Mouse (Mus musculus): Measurements from ENCODE around the gene Rnf26. TPM values are rescaled to one million over a fixed set of nuclear protein-coding genes. Genes with fewer than 3 reads are reported as not detected.

Gene Rnf26
- polyA plus RNA-seq, 1 experiment: 11.1 TPM

DNA sequence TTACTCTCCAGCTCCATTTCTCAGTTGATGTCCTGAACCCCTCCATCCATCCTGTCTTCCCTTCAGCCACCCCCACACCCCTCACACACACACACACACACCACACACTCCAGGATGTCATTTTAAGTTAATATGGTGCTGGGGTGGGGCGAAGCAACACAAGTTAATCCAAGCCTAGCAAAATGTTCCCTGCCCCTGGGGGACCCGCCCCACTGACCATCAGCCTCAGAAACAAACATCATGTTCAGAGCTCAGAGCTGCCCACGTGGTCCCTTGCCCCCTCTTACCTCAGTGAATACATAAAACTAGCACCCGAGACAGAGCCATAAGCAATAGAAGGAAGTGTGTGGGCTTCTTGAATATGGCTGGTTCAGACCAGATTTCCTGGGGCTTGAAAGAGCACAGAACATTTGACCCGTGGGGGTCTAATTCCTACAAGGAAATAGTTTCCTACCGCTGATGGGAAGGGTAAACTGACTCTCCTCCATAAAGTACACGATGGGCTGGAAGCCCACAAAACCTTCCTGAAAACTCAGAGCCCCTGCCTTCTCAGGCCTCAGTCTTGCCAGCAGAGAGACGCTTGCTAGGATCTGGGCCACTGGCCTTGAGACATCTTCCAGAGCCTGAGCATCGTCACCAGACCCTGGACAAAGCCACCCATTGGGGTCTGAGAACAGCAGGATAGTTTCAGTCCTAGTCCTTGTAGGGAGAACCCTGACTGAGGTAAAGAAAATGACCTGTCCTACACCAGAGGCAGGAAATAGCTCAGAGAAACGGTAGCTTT lies 33.1 kb downstream of the Rnf26 start:
- no peak for TF ChIP-seq GATA1 (IDR thresholded peaks at IDR 0.05; ENCODE audit: low read length)
- TF ChIP-seq TAL1 (IDR thresholded peaks at IDR 0.05; ENCODE audit: low read length): no peak
- H3K36me3 ChIP-seq (ENCODE audit: control insufficient read depth): no peaks in the 10 kb centered on the region
- H3K4me1 ChIP-seq (ENCODE audit: control insufficient read depth): peaks cover 16% of the 10 kb centered on the region
- H3K4me3 ChIP-seq (replicated peaks): no peak overlapping the region
- peaks cover 41% of the 10 kb centered on the region for H3K27me3 ChIP-seq (ENCODE audit: control insufficient read depth)
- no peaks in the 10 kb centered on the region for H3K9me3 ChIP-seq (ENCODE audit: control insufficient read depth, low read length)

DNA sequence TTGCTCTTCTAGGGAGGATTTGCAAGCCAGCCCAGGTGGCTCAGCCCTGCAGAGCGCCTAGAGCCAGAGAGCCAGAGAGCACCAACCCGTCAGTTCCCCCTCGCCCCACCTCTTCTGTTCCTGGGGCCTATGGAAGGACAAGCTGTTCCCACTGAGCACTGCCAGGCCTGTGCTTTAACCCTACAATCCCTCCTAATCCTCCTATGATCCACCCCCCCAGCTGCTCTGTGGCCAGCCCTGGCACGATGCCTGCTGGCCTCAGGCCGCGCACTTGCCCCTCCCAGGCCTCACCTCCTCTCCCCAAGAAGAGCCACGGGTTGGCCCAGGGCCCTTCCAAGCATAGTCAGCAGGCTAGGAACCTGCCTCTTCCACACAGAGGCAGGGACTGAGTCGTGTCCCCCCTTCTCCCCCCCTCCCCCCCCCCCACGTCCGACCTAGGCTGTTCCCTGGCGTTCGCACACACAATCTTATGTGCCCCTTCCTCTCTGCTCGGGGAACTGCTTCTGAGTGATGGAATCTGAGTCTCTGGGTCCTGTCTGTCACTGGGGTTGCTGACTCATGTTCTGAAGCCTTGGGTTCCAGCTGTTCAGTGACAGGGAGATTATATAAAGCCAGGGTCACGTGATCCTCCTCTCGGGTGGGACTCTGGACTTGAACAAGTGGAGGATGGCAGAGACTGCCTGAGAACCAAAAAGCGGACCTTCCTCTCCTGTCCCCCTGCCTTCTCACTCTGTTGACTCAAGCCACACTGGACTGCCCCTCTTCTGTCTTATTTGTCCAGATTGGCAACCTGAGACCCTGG lies 34.2 kb downstream of the Rnf26 start:
- H3K36me3 ChIP-seq (ENCODE audit: control insufficient read depth): no peaks in the 10 kb centered on the region
- no peak overlapping the region for H3K4me3 ChIP-seq (replicated peaks)
- no peaks in the 10 kb centered on the region for H3K9me3 ChIP-seq (ENCODE audit: control insufficient read depth, low read length)
- H3K27me3 ChIP-seq (ENCODE audit: control insufficient read depth): peaks cover 31% of the 10 kb centered on the region
- peaks cover 6% of the 10 kb centered on the region for H3K4me1 ChIP-seq (ENCODE audit: control insufficient read depth)
- TF ChIP-seq GATA1 (IDR thresholded peaks at IDR 0.05; ENCODE audit: low read length) (no peak), TAL1 (IDR thresholded peaks at IDR 0.05; ENCODE audit: low read length) (no peak)

DNA sequence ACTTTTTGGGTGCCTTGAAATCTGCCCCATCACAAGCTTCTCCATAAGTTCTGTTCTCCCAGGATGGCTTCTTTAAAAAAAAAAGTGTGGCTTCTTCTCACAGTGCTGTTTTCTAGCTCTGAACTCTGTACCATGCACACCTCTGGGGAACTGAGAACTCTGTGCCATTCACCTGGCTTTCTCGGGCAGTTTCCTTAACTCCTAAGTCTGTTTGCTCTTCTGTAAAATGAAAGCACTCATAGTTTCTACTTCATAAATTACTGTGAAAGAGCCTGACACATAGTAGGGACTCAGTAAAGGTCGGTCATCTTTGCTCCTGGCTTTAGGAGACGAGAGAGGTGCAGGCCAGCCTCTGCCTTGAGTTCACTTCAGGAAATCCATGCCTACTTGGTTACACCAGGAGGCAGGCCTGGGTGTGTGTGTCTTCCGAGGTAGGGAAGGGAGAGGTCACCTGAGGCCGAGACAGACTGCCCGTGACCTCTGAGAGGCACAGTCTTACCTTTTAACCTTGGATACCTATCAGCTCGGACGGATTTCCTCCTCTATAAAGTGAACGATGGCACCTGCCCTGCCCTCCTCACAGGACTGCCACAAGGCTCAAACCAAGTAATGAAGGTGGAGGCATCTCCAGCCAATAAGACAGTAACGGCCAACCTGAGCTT lies 35.0 kb downstream of the Rnf26 start:
- Histone ChIP-seq H3K36me3 (ENCODE audit: control insufficient read depth) (no peaks in the 10 kb centered on the region), H3K9me3 (ENCODE audit: control insufficient read depth, low read length) (no peaks in the 10 kb centered on the region), H3K4me1 (ENCODE audit: control insufficient read depth) (no peaks in the 10 kb centered on the region; the same call in 1 of the 2 replicates), H3K4me3 (replicated peaks) (no peak overlapping the region), H3K27me3 (ENCODE audit: control insufficient read depth) (peaks cover 22% of the 10 kb centered on the region)
- TF ChIP-seq GATA1 (IDR thresholded peaks at IDR 0.05; ENCODE audit: low read length): no peak
- no peak for TF ChIP-seq TAL1 (IDR thresholded peaks at IDR 0.05; ENCODE audit: low read length)

DNA sequence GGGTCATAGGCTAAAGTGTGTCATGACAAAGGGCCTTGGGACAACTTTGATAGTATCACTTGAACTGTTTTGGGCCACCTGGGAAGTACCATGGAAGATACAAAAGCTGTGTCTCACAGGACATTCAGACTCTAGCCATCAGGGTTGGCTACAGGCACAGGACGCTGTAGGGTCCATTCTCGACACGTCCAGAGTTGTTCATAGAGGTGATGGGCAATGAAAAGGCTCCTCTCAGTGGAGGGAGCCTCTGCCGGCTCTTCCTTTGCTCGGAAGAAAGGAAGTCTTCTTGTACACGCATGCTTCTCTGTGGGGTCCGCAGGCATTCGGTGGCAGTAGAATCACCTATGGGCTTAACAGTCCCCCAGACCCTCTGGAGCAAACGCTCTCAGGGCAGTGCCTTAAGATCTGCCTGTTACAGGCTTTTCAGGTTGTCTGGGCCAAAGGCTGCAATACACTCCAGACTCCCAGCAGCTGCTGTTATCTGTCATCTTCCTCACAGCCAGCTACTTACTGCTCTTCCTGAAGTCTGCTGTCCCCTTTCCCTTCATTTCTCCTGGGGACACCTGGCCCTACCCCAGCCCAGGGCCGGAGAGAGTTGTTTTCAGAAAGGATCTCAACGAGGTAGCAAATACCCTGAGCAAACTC lies 35.9 kb downstream of the Rnf26 start:
- H3K36me3 ChIP-seq (ENCODE audit: control insufficient read depth): no peaks in the 10 kb centered on the region
- no peak for TF ChIP-seq TAL1 (IDR thresholded peaks at IDR 0.05; ENCODE audit: low read length)
- no peak for TF ChIP-seq GATA1 (IDR thresholded peaks at IDR 0.05; ENCODE audit: low read length)
- H3K4me3 ChIP-seq (replicated peaks): no peak overlapping the region
- peaks cover 17% of the 10 kb centered on the region for H3K27me3 ChIP-seq (ENCODE audit: control insufficient read depth)
- no peaks in the 10 kb centered on the region; the same call in 1 of the 2 replicates for H3K4me1 ChIP-seq (ENCODE audit: control insufficient read depth)
- H3K9me3 ChIP-seq (ENCODE audit: control insufficient read depth, low read length): no peaks in the 10 kb centered on the region

DNA sequence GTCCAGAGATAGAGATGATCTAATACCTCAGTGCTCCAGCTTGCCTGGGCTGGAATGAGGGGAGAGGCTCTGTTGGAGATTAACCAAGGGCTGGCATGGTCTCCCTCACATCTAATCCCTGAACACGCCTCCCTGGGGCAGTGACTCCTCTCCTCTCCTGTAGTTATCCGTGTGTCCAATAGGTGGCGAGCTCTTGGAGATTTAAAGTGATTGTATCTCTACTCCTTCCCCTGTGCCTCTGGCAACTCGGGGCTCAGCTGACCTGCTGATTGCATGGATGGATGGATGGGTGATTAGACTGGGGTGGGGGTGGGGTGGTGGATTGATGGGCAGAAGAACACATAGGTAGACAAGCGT lies 36.6 kb downstream of the Rnf26 start:
- Histone ChIP-seq H3K9me3 (ENCODE audit: control insufficient read depth, low read length) (no peaks in the 10 kb centered on the region), H3K4me3 (replicated peaks) (no peak overlapping the region), H3K27me3 (ENCODE audit: control insufficient read depth) (peaks cover 14% of the 10 kb centered on the region), H3K4me1 (ENCODE audit: control insufficient read depth) (no peaks in the 10 kb centered on the region; the same call in 1 of the 2 replicates), H3K36me3 (ENCODE audit: control insufficient read depth) (no peaks in the 10 kb centered on the region)
- TF ChIP-seq TAL1 (IDR thresholded peaks at IDR 0.05; ENCODE audit: low read length) (no peak), GATA1 (IDR thresholded peaks at IDR 0.05; ENCODE audit: low read length) (no peak)

DNA sequence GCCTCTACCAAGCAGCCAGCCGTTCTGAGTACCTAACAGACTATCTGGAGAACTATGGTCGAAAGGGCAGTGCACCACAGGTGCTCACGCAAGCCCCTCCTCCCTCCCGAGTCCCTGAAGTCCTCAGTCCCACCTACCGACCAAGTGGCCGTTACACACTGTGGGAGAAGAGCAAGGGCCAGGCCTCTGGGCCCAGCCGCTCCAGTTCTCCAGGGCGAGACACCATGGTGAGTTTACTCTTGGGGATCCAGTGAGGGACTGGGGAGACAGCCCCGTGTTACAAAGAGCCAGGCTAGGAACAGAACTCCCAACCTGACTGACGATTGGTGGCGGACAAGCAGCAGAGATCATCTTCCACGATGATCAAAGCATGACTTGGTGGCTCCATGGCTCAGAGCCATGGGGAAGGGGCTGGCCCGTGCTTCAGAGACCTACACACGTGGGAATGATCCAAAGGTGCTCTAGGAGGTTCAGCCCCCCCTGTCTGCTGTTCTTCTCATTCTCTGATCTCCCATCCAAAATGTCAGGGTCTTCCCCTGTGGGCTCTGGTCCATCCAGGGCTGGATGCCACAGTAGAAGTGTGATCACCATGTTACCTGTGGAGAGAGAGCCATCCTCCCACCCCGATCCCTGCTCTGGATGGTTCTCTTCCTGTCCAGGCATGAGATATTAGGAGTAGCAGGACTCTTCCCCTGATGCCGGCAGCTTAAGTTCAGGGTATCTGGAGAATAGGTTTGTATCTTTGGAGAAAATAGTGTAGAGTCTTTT lies 37.1 kb downstream of the Rnf26 start:
- Histone ChIP-seq H3K27me3 (ENCODE audit: control insufficient read depth) (peaks cover 16% of the 10 kb centered on the region), H3K4me1 (ENCODE audit: control insufficient read depth) (no peaks in the 10 kb centered on the region; the same call in 1 of the 2 replicates), H3K36me3 (ENCODE audit: control insufficient read depth) (no peaks in the 10 kb centered on the region), H3K9me3 (ENCODE audit: control insufficient read depth, low read length) (no peaks in the 10 kb centered on the region), H3K4me3 (replicated peaks) (no peak overlapping the region)
- no peak for TF ChIP-seq GATA1 (IDR thresholded peaks at IDR 0.05; ENCODE audit: low read length)
- TF ChIP-seq TAL1 (IDR thresholded peaks at IDR 0.05; ENCODE audit: low read length): no peak

DNA sequence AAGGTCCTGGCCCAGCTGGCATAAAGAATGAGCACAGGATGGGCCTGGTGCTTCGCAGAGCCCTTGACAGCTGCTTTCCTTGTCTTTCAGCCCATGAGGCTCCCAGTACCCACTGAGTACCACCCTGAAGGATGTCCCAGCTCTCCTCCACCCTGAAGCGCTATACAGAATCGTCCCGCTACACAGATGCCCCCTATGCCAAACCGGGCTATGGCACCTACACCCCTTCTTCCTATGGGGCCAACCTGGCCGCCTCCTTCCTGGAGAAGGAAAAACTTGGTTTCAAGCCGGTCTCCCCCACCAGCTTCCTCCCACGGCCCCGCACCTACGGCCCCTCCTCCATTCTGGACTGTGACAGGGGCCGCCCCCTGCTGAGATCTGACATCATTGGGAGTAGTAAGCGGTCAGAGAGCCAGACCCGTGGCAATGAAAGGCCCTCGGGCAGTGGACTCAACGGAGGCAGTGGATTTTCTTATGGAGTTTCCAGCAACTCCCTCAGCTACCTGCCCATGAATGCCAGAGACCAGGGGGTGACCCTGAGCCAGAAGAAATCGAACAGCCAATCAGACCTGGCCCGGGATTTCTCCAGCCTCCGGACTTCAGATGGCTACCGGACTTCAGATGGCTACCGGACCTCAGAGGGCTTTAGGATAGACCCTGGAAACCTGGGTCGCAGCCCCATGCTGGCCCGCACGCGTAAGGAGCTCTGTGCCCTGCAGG lies 37.9 kb downstream of the Rnf26 start:
- no peaks in the 10 kb centered on the region for H3K36me3 ChIP-seq (ENCODE audit: control insufficient read depth)
- TF ChIP-seq TAL1 (IDR thresholded peaks at IDR 0.05; ENCODE audit: low read length): no peak
- TF ChIP-seq GATA1 (IDR thresholded peaks at IDR 0.05; ENCODE audit: low read length): no peak
- H3K9me3 ChIP-seq (ENCODE audit: control insufficient read depth, low read length): no peaks in the 10 kb centered on the region
- peaks cover 18% of the 10 kb centered on the region for H3K27me3 ChIP-seq (ENCODE audit: control insufficient read depth)
- no peaks in the 10 kb centered on the region; the same call in 1 of the 2 replicates for H3K4me1 ChIP-seq (ENCODE audit: control insufficient read depth)
- no peak overlapping the region for H3K4me3 ChIP-seq (replicated peaks)
